Mouse (Mus musculus): ENCODE data around the gene Gosr1. TPM values are rescaled to one million over a fixed set of nuclear protein-coding genes. Genes with fewer than 3 reads are reported as not detected.
"Not testable (repeated sequence)": the region's sequence is repeated elsewhere in the genome, so short reads cannot be mapped to it uniquely, and the experiment has no call there.

Gene Gosr1
- polyA plus RNA-seq (2014; fragmentation: Nextera tagmentation; extraction: Ambion mirVana), result 28.3 and 28.4 TPM in 2 replicates

DNA sequence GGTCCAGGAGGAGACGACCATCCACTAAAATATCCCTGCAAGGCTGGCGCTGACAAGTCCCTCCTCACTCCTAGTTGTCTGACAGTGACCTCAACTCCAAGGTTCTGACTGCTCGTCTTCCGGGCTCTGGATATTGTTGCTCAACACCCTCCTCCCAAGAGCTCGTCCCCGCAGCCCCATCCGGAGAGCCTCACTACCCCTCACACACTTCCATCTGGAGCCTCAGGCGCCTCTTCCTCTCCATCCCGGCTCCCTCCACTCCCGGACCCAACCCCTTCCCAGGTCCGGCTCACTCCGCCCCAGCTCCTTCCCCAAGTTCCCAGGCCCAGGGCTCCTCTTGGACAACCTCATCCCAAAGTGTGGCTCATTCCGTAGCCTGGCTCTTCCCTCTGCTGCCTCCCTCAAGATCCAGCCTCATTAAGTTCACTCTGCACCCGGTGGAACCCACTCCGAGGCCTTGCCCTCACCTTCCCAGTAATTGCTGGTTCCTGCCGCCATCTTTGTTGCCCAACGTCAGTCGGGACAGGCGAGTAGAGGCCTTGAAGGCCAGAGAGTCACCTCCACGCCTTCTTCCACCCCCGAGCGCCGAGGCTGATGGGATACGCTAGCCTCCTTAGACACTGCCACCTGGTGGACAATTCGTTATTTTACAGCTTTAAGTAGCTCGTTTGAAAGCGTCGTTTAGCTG, at the start of gene Gosr1:
TSS of gene Gosr1 (minus strand) at position 527 of the 688 bp plus-strand sequence.
- H3K27me3 ChIP-seq (ENCODE audit: control insufficient read depth, insufficient read depth, low read length), result no peaks in the 10 kb centered on the region
- ATAC-seq (ENCODE audit: low FRiP score) (peak; percentile 93), DNase-seq (ENCODE audit: low spot score) (peak; percentile 98)
- under 1% methylated on average over 28 of the region's 28 CpGs for WGBS
- no peaks in the 10 kb centered on the region for H3K9me3 ChIP-seq (ENCODE audit: control insufficient read depth, low read length)
- peak within 1 kb of the TSS; percentile 65 for H3K4me2 ChIP-seq (replicated peaks; ENCODE audit: low read depth, low read length)
- H3K36me3 ChIP-seq (ENCODE audit: control insufficient read depth, insufficient read depth, low read length), result peaks cover 4% of the 10 kb centered on the region
- H3K27ac ChIP-seq (ENCODE audit: low read depth, low read length), result peak within 1 kb of the TSS; percentile 75
- H3K4me3 ChIP-seq (ENCODE audit: low read depth, low read length), result peak within 1 kb of the TSS; percentile 91
- H3K4me1 ChIP-seq (replicated peaks; ENCODE audit: control insufficient read depth, insufficient read depth, low read length), result no peaks in the 10 kb centered on the region
- peak within 1 kb of the TSS; percentile 92 for H3K9ac ChIP-seq (ENCODE audit: low read depth, low read length)

DNA sequence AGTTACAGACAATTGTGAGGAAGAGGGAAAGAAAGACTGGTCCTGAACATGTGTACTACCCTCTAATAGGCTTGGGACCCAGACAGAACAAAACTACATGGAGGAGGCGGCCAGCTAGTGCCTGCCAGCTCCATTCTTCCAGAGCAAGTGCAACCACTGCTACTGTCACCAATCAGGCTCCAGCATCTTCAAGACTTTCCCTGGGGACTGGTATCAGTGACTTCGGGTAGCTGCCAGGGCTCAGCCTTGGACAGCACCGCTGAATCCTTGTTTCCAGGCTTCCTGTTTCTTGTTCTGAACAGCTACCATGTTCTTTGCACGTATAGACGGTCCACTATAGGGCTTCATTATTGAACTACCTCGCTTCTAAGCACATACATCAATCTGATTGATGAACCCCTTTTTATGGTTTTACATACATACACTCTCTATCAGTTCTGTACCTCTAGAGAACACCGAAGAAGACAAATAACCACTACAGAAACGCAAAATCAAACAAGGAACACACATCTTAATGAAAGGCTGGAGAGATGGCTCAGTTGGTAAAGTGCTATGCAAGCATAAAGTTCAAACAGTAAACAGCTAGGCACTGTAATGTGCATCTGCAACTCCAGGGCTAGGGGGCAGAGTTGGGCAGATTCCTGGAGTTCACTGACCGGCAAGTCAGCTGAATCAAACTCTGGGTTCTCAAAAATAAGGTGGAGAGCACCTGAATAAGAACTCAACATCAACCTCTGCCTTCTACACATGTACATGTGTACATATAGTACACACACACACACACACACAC, 47.5 kb upstream of the Gosr1 start:
- Histone ChIP-seq H3K4me2 (replicated peaks; ENCODE audit: low read depth, low read length) (no peak overlapping the region), H3K27me3 (ENCODE audit: control insufficient read depth, insufficient read depth, low read length) (no peaks in the 10 kb centered on the region), H3K27ac (ENCODE audit: low read depth, low read length) (no peak overlapping the region), H3K9me3 (ENCODE audit: control insufficient read depth, low read length) (no peaks in the 10 kb centered on the region), H3K4me1 (replicated peaks; ENCODE audit: control insufficient read depth, insufficient read depth, low read length) (no peaks in the 10 kb centered on the region), H3K9ac (ENCODE audit: low read depth, low read length) (no peak overlapping the region), H3K4me3 (ENCODE audit: low read depth, low read length) (no peak overlapping the region), H3K36me3 (ENCODE audit: control insufficient read depth, insufficient read depth, low read length) (no peaks in the 10 kb centered on the region)
- ATAC-seq (ENCODE audit: low FRiP score) (no peak), DNase-seq (ENCODE audit: low spot score) (no peak)
- 89% methylated on average over 9 of the region's 9 CpGs for WGBS

DNA sequence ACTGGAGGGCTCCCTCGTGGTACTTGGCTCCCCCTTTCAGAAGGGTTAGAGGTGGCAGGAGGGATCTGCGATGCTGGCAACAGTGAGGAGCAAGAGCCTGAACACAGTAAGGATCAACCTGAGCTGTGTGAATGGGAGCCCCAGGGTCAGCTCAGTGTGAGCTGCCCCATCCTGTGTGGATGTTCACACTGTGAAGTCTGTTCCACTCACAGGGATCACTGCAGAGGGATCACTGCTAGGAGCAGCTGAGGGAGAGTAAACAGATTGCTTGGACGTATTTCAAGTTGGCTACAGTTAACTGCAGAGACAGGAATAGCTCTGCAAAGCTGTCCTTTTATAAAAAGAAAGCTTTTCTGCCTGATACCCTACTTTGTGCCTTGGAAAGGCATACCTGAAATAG, 46.1 kb upstream of the Gosr1 start:
- 72% methylated on average over 3 of the region's 3 CpGs for WGBS
- no peaks in the 10 kb centered on the region for H3K9me3 ChIP-seq (ENCODE audit: control insufficient read depth, low read length)
- no peaks in the 10 kb centered on the region for H3K4me1 ChIP-seq (replicated peaks; ENCODE audit: control insufficient read depth, insufficient read depth, low read length)
- DNase-seq (ENCODE audit: low spot score) (no peak), ATAC-seq (ENCODE audit: low FRiP score) (no peak)
- no peak overlapping the region for H3K9ac ChIP-seq (ENCODE audit: low read depth, low read length)
- H3K36me3 ChIP-seq (ENCODE audit: control insufficient read depth, insufficient read depth, low read length), result no peaks in the 10 kb centered on the region
- no peaks in the 10 kb centered on the region for H3K27me3 ChIP-seq (ENCODE audit: control insufficient read depth, insufficient read depth, low read length)
- H3K4me3 ChIP-seq (ENCODE audit: low read depth, low read length), result no peak overlapping the region
- no peak overlapping the region for H3K4me2 ChIP-seq (replicated peaks; ENCODE audit: low read depth, low read length)
- no peak overlapping the region for H3K27ac ChIP-seq (ENCODE audit: low read depth, low read length)

DNA sequence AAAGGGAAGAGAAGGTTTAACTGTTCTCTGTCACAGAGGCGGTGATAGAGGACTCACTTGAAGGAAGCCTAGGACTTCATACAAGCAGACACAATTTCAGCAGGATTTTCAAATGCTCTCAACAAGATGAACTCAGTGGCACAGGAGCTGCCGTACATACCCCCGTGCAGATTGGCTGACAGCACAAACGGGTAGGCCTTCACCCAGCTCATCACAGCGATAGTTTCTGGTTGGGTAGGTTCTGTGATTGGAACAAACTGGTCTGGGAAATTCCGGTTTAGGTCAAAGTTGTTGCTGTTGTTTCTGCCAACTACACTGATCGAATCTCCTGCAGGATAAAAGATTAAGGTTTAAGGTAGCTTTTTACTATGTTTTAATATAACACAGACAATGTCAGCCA, 45.2 kb upstream of the Gosr1 start:
- no peak overlapping the region for H3K27ac ChIP-seq (ENCODE audit: low read depth, low read length)
- H3K4me3 ChIP-seq (ENCODE audit: low read depth, low read length), result no peak overlapping the region
- no peaks in the 10 kb centered on the region for H3K9me3 ChIP-seq (ENCODE audit: control insufficient read depth, low read length)
- H3K4me1 ChIP-seq (replicated peaks; ENCODE audit: control insufficient read depth, insufficient read depth, low read length), result no peaks in the 10 kb centered on the region
- no peaks in the 10 kb centered on the region for H3K36me3 ChIP-seq (ENCODE audit: control insufficient read depth, insufficient read depth, low read length)
- no peak overlapping the region for H3K4me2 ChIP-seq (replicated peaks; ENCODE audit: low read depth, low read length)
- H3K27me3 ChIP-seq (ENCODE audit: control insufficient read depth, insufficient read depth, low read length), result no peaks in the 10 kb centered on the region
- ATAC-seq (ENCODE audit: low FRiP score) (no peak), DNase-seq (ENCODE audit: low spot score) (no peak)
- no peak overlapping the region for H3K9ac ChIP-seq (ENCODE audit: low read depth, low read length)
- WGBS, result 92% methylated on average over 7 of the region's 7 CpGs

DNA sequence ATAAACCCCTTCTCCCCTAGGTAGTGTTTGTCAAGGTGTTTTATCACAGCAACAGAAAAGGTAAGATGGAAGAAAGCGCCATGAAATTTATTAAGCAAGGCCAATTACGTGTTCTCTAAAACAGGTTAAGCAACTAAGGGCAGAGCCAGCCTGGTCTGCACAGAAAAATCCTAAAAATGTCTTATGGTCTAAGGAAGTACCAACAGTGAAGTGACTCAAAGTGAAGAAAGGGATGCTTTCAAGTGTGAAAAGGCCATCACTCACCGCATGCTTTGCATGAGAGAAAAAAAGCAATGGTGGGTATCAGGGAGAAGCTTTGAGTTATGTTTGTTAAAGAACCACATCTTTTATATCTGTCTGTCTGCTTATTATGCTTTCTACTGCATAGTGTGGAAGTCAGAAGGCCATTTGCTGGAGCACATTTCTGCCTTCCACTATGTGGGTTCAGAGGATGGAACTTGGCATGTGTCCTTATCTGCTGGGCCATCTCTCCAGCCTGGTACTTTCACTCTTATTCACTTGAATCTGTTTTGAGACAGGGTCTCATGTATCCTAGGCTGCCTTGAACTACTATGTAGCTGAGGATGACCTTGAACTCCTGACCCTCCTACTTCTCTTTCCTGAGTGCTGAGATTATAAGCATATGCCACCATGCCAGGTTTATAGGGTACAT, 43.8 kb upstream of the Gosr1 start:
- WGBS, result 94% methylated on average over 3 of the region's 3 CpGs
- no peak for DNase-seq (ENCODE audit: low spot score)

DNA sequence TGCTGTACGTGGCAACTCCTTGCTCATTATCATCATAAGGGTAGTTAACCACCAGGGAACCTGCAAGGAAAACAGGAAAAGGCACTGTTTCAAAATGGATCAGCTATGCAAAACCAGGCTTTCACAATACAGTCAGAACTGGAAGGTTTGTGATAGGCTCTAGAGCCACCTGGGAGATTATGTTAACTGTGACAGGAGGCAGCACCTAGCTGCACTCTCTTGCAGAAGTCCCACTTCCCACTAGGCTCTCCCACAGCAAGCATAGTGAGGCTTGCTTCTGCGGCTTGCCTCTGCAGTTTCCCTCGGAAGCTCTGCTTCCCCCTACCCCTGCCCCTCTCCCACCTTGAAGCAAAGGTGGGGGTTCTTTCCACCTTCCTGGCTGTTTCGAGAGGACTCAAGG, 42.6 kb upstream of the Gosr1 start:
- ATAC-seq (ENCODE audit: low FRiP score) (no peak), DNase-seq (ENCODE audit: low spot score) (no peak)
- Histone ChIP-seq H3K4me3 (ENCODE audit: low read depth, low read length) (no peak overlapping the region), H3K9me3 (ENCODE audit: control insufficient read depth, low read length) (no peaks in the 10 kb centered on the region), H3K27me3 (ENCODE audit: control insufficient read depth, insufficient read depth, low read length) (no peaks in the 10 kb centered on the region), H3K4me1 (replicated peaks; ENCODE audit: control insufficient read depth, insufficient read depth, low read length) (no peaks in the 10 kb centered on the region), H3K36me3 (ENCODE audit: control insufficient read depth, insufficient read depth, low read length) (no peaks in the 10 kb centered on the region), H3K4me2 (replicated peaks; ENCODE audit: low read depth, low read length) (no peak overlapping the region), H3K9ac (ENCODE audit: low read depth, low read length) (no peak overlapping the region), H3K27ac (ENCODE audit: low read depth, low read length) (no peak overlapping the region)
- WGBS, result 84% methylated on average over 4 of the region's 4 CpGs

More for the DNA sequence above, 43.8 kb upstream of the Gosr1 start:
- Histone ChIP-seq H3K4me2 (replicated peaks; ENCODE audit: low read depth, low read length) (no peak overlapping the region), H3K27ac (ENCODE audit: low read depth, low read length) (no peak overlapping the region), H3K27me3 (ENCODE audit: control insufficient read depth, insufficient read depth, low read length) (no peaks in the 10 kb centered on the region), H3K4me1 (replicated peaks; ENCODE audit: control insufficient read depth, insufficient read depth, low read length) (no peaks in the 10 kb centered on the region), H3K4me3 (ENCODE audit: low read depth, low read length) (no peak overlapping the region), H3K9me3 (ENCODE audit: control insufficient read depth, low read length) (no peaks in the 10 kb centered on the region), H3K36me3 (ENCODE audit: control insufficient read depth, insufficient read depth, low read length) (no peaks in the 10 kb centered on the region), H3K9ac (ENCODE audit: low read depth, low read length) (no peak overlapping the region)
- no peak for ATAC-seq (ENCODE audit: low FRiP score)

DNA sequence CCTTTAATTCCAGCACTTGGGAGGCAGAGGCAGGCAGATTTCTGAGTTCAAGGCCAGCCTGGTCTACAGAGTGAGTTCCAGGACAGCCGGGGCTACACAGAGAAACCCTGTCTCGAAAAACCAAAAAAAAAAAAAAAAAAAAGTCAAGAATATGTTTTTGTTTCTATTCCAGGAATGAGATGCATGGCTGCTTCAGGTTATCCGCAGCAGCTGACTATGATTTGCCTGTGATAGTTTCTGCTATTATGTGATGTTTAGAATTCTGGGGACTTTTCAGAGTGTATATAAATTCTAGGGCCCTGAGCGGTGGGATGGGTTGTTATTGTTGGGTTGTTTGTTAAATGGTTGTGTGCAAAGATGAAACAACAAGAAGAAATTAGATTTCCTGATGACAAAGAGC, 41.7 kb upstream of the Gosr1 start:
- ATAC-seq (ENCODE audit: low FRiP score), result not testable (repeated sequence)

DNA sequence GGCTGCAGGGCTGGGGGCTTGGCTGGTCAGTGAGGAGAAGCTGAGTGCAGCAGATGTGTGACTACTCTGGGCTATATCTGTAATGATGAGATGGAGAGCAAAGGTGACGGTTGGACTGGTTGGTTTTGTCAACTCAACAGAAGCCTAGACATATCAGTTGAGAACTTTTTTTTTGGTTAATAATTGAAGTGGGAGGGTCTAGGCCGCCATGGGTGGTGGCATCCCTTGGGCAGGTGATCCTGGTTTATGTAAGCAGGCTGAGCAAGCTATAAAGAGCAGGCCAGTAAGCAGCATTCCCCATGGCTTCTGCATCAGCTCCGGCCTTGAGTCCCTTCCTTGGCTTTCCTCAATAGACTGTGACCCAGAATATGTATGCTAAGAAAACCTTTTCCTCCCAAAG, 39.9 kb upstream of the Gosr1 start:
- Histone ChIP-seq H3K36me3 (ENCODE audit: control insufficient read depth, insufficient read depth, low read length) (no peaks in the 10 kb centered on the region), H3K27ac (ENCODE audit: low read depth, low read length) (no peak overlapping the region), H3K4me2 (replicated peaks; ENCODE audit: low read depth, low read length) (no peak overlapping the region), H3K9ac (ENCODE audit: low read depth, low read length) (no peak overlapping the region), H3K4me3 (ENCODE audit: low read depth, low read length) (no peak overlapping the region), H3K27me3 (ENCODE audit: control insufficient read depth, insufficient read depth, low read length) (no peaks in the 10 kb centered on the region), H3K9me3 (ENCODE audit: control insufficient read depth, low read length) (no peaks in the 10 kb centered on the region), H3K4me1 (replicated peaks; ENCODE audit: control insufficient read depth, insufficient read depth, low read length) (no peaks in the 10 kb centered on the region)
- WGBS, result 88% methylated on average over 3 of the region's 3 CpGs
- no peak for DNase-seq (ENCODE audit: low spot score)
- no peak for ATAC-seq (ENCODE audit: low FRiP score)

More for the DNA sequence above, 41.7 kb upstream of the Gosr1 start:
- not testable (repeated sequence) for H3K36me3 ChIP-seq (ENCODE audit: control insufficient read depth, insufficient read depth, low read length); H3K9me3 ChIP-seq (ENCODE audit: control insufficient read depth, low read length); H3K4me2 ChIP-seq (replicated peaks; ENCODE audit: low read depth, low read length); H3K4me3 ChIP-seq (ENCODE audit: low read depth, low read length); H3K27me3 ChIP-seq (ENCODE audit: control insufficient read depth, insufficient read depth, low read length); H3K27ac ChIP-seq (ENCODE audit: low read depth, low read length); H3K4me1 ChIP-seq (replicated peaks; ENCODE audit: control insufficient read depth, insufficient read depth, low read length); H3K9ac ChIP-seq (ENCODE audit: low read depth, low read length); DNase-seq (ENCODE audit: low spot score)
- WGBS, result 92% methylated on average over 2 of the region's 4 CpGs
